Mouse (Mus musculus) bone marrow, adult 2 months (tissue): ENCODE measurements around the gene Ppm1g.

Experiments used
- CTCF ChIP-seq: fragments of 200-500 bp; IDR thresholded peaks from 2 replicates; pipeline ENCODE4 v1.5.1; 2011; ENCODE audit warnings: low read length, control low read depth; ENCODE audit not compliant: control insufficient read depth, insufficient read depth
- POLR2A ChIP-seq: fragments of 200-500 bp; IDR thresholded peaks from 2 replicates; pipeline ENCODE4 v1.6.1; 2011; ENCODE audit warnings: low read depth, mild to moderate bottlenecking, control low read depth, low read length, borderline replicate concordance; ENCODE audit not compliant: control insufficient read depth

- no peak for TF ChIP-seq CTCF
- no peak for TF ChIP-seq POLR2A
Measured at GRCm38 (mm10) chr5:31192045-31192938, 28.2 kb downstream of the Ppm1g start.
